Mouse (Mus musculus): ENCODE results near the gene Entpd3. TPM values are rescaled to one million over a fixed set of nuclear protein-coding genes. Genes with fewer than 3 reads are reported as not detected.

The Entpd3 gene
- polyA plus RNA-seq (2012; rRNA removed; ENCODE audit: low replicate concordance): 0.14 and 6.3 TPM in 2 replicates

GRCm38 (mm10) chr9:120539662-120540251 is at the start of gene Entpd3:
Entpd3 (plus strand) TSS chr9:120539818.

GRCm38 (mm10) chr9:120492010-120492399 is 47.6 kb upstream of the Entpd3 start, which contains the start of gene Eif1b:
Eif1b (plus strand) TSS chr9:120492232.

GRCm38 (mm10) chr9:120570741-120571592 is 31.3 kb downstream of the Entpd3 start, which contains the start of gene Rpl14:
Rpl14 (plus strand) TSS chr9:120571444.

Other genes starting within 250 kb of the Entpd3 start
- gene Myrip, start 238.3 kb upstream of the Entpd3 start, polyA plus RNA-seq (2012; rRNA removed; ENCODE audit: low replicate concordance): 3.8 and 8.7 TPM in 2 replicates
- 33.8 and 41.5 TPM in 2 replicates for gene Eif1b, start 47.6 kb upstream of the Entpd3 start, polyA plus RNA-seq (2012; rRNA removed; ENCODE audit: low replicate concordance)
- gene Rpl14, start 31.6 kb downstream of the Entpd3 start, polyA plus RNA-seq (2012; rRNA removed; ENCODE audit: low replicate concordance): 313 and 729 TPM in 2 replicates

Measured in subcutaneous adipose tissue, adult 2 months (tissue).